Mouse (Mus musculus): ENCODE data around the gene Mblac2. TPM values are rescaled to one million over a fixed set of nuclear protein-coding genes. Genes with fewer than 3 reads are reported as not detected.

Mblac2 gene
- 8.9 and 11.4 TPM in 2 replicates for polyA plus RNA-seq (2015; fragmentation: Nextera tagmentation; extraction: Ambion mirVana)

- WGBS = 0% methylated on average over 56 of the region's 61 CpGs
- H3K4me2 ChIP-seq (replicated peaks) = peak within 1 kb of the TSS; percentile 99
- peak; percentile 97 for ATAC-seq (ENCODE audit: low FRiP score, low read depth)
- peaks cover 22% of the 10 kb centered on the region for H3K4me1 ChIP-seq
- no peaks in the 10 kb centered on the region for H3K9me3 ChIP-seq
- peak within 1 kb of the TSS; percentile 78 for H3K9ac ChIP-seq
- H3K27me3 ChIP-seq = no peaks in the 10 kb centered on the region
- peak within 1 kb of the TSS; percentile 84 for H3K27ac ChIP-seq
- peak within 1 kb of the TSS; percentile 82 for H3K4me3 ChIP-seq
- H3K36me3 ChIP-seq = no peaks in the 10 kb centered on the region
Measured at GRCm38 (mm10) chr13:81710775-81711545, at the start of gene Mblac2, which contains the start of gene Polr3g. Gene Mblac2 (plus strand): TSS chr13:81711341. Gene Polr3g (minus strand): TSS chr13:81711013.

- no peaks in the 10 kb centered on the region for H3K27me3 ChIP-seq
- no peaks in the 10 kb centered on the region for H3K9me3 ChIP-seq
- no peak for ATAC-seq (ENCODE audit: low FRiP score, low read depth)
- no peak overlapping the region for H3K4me2 ChIP-seq (replicated peaks)
- peaks cover 45% of the 10 kb centered on the region for H3K36me3 ChIP-seq
- no peak overlapping the region for H3K9ac ChIP-seq
- WGBS = 86% methylated on average over 12 of the region's 12 CpGs
- H3K4me1 ChIP-seq = peaks cover 8% of the 10 kb centered on the region
- H3K27ac ChIP-seq = no peak overlapping the region
- H3K4me3 ChIP-seq = no peak overlapping the region
Measured at GRCm38 (mm10) chr13:81663566-81664330, 47.4 kb upstream of the Mblac2 start.

DNA sequence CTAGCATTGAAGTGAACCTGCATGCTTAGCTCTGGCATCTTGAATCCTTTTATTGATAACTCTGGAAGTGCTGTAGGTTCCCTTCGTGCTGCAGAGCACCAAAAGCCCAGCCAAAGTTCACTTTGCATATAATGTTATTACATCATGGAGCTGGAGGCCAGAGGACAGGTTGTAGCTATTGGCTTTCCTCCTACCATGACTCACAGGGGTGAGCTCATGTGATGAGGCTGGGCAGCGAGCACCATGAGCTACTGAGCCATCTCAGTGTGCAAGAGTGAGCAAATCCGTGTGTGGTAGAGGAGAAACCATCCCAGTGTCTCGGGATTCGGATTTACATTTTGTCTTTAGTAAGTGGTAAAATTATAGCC is 46.8 kb upstream of the Mblac2 start:
- H3K9me3 ChIP-seq = no peaks in the 10 kb centered on the region
- H3K9ac ChIP-seq = no peak overlapping the region
- H3K4me1 ChIP-seq = peaks cover 2% of the 10 kb centered on the region; the same call in 1 of the 2 replicates
- no peak overlapping the region for H3K4me3 ChIP-seq
- H3K36me3 ChIP-seq = peaks cover 51% of the 10 kb centered on the region
- WGBS = 88% methylated on average over 5 of the region's 5 CpGs
- no peaks in the 10 kb centered on the region for H3K27me3 ChIP-seq
- ATAC-seq (ENCODE audit: low FRiP score, low read depth) = no peak
- H3K27ac ChIP-seq = no peak overlapping the region
- H3K4me2 ChIP-seq (replicated peaks) = no peak overlapping the region

- Histone ChIP-seq H3K4me1 (no peaks in the 10 kb centered on the region; the same call in 1 of the 2 replicates), H3K4me3 (no peak overlapping the region), H3K9ac (no peak overlapping the region), H3K27me3 (no peaks in the 10 kb centered on the region), H3K9me3 (no peaks in the 10 kb centered on the region), H3K36me3 (peaks cover 57% of the 10 kb centered on the region), H3K27ac (no peak overlapping the region), H3K4me2 (replicated peaks) (no peak overlapping the region)
- WGBS = 89% methylated on average over 5 of the region's 5 CpGs
- ATAC-seq (ENCODE audit: low FRiP score, low read depth) = no peak
Measured at GRCm38 (mm10) chr13:81667713-81668112, 43.4 kb upstream of the Mblac2 start.

DNA sequence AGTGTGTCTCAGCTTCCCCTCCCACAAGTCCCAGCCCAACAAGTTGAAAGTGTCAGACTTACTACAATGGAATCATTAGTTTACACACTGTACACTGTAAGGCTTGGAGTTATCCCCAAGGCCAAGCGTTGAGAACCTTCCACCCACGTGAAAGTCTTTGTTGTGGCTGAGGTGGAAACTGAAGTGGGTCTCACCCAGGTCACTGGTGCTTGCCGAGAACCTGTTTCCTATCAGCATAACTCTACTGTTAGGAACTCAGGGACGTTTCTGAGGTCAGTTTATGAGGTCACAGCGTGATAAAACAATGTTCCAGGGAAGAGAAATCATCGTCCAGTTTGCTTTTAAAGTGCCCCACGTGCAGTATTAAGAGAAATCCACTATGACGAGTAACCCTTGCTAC is 35.8 kb upstream of the Mblac2 start:
- no peak for ATAC-seq (ENCODE audit: low FRiP score, low read depth)
- Histone ChIP-seq H3K4me2 (replicated peaks) (no peak overlapping the region), H3K27me3 (no peaks in the 10 kb centered on the region), H3K27ac (no peak overlapping the region), H3K4me3 (no peak overlapping the region), H3K36me3 (peaks cover 32% of the 10 kb centered on the region), H3K9me3 (no peaks in the 10 kb centered on the region), H3K9ac (no peak overlapping the region), H3K4me1 (no peaks in the 10 kb centered on the region)
- 77% methylated on average over 8 of the region's 8 CpGs for WGBS

GRCm38 (mm10) chr13:81683107-81683506 is 28.0 kb upstream of the Mblac2 start:
- Histone ChIP-seq H3K4me1 (no peaks in the 10 kb centered on the region), H3K27me3 (no peaks in the 10 kb centered on the region), H3K9ac (no peak overlapping the region), H3K4me3 (no peak overlapping the region), H3K36me3 (peaks cover 9% of the 10 kb centered on the region; the same call in 1 of the 2 replicates), H3K27ac (no peak overlapping the region), H3K4me2 (replicated peaks) (no peak overlapping the region), H3K9me3 (no peaks in the 10 kb centered on the region)
- WGBS = 92% methylated on average over 3 of the region's 3 CpGs
- ATAC-seq (ENCODE audit: low FRiP score, low read depth) = no peak

DNA sequence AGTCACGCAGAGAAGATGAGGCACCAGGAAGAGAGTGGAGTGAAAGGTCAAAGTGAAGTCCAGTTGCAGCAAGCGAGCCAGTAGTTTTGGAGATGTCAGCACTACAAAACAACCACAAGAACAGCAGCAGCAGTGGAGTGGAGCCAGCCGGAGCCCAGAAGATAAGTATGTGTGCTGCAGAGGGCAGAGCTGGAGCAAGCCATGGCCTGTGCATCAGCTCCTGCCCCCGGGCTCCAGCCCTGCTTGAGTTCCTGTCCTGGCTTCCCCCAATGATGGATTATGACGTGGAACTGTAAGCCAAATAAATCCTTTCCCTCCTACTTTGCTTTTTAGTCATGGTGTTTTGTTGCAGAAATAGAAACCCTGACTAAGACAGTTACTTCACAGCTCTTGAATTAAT is 26.9 kb upstream of the Mblac2 start:
- Histone ChIP-seq H3K9ac (no peak overlapping the region), H3K4me2 (replicated peaks) (no peak overlapping the region), H3K27me3 (no peaks in the 10 kb centered on the region), H3K4me1 (no peaks in the 10 kb centered on the region), H3K4me3 (no peak overlapping the region), H3K27ac (no peak overlapping the region), H3K36me3 (peaks cover 9% of the 10 kb centered on the region; the same call in 1 of the 2 replicates), H3K9me3 (no peaks in the 10 kb centered on the region)
- ATAC-seq (ENCODE audit: low FRiP score, low read depth) = no peak
- 82% methylated on average over 5 of the region's 5 CpGs for WGBS

DNA sequence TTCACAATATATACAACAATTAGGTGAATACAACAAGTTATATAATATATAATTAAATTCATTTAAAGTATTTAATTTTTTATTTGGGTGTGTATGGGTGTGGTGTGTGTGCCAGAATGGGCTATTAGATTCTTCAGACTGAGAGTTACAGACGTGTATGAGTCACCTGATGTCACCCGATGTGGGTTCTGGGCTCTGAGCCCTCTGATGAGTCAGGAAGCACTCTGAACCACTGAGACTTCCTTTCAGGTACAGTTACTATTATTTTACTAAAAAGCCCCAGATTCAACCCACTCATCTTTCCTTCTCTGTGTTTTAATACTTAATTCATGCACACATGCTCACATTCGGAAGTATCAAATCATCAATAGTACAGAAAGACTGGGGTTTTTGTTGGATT is 26.3 kb upstream of the Mblac2 start:
- no peak overlapping the region for H3K4me3 ChIP-seq
- peaks cover 14% of the 10 kb centered on the region for H3K36me3 ChIP-seq
- ATAC-seq (ENCODE audit: low FRiP score, low read depth) = no peak
- H3K4me2 ChIP-seq (replicated peaks) = no peak overlapping the region
- H3K27ac ChIP-seq = no peak overlapping the region
- no peaks in the 10 kb centered on the region for H3K27me3 ChIP-seq
- no peaks in the 10 kb centered on the region for H3K4me1 ChIP-seq
- H3K9me3 ChIP-seq = no peaks in the 10 kb centered on the region
- no peak overlapping the region for H3K9ac ChIP-seq
- WGBS = 86% methylated on average over 3 of the region's 3 CpGs

DNA sequence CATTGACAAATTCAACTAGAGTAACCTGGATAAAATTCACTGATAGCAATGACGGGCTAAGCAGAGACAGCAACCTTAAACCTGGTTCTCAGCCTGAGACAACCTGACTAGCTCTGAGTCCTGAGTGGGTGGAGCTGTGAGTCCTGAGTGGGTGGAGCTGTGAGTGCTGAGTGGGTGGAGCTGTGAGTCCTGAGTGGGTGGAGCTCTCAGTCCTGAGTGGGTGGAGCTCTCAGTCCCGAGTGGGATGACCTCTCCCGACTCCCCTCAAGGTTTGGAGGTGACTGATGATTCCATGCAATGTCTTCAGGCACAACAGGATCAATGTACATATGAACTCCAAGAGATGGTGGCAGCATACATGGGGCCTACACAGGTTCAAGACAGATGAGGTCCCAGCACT is 21.6 kb upstream of the Mblac2 start:
- no peak overlapping the region for H3K27ac ChIP-seq

GRCm38 (mm10) chr13:81690477-81690876 is 20.7 kb upstream of the Mblac2 start:
- no peak; the same call in 1 of the 2 replicates for ATAC-seq (ENCODE audit: low FRiP score, low read depth)
- no peak overlapping the region for H3K4me2 ChIP-seq (replicated peaks)
- 85% methylated on average over 10 of the region's 10 CpGs for WGBS

More for the DNA sequence above, 21.6 kb upstream of the Mblac2 start:
- no peaks in the 10 kb centered on the region for H3K4me1 ChIP-seq
- H3K4me3 ChIP-seq = no peak overlapping the region
- WGBS = 83% methylated on average over 3 of the region's 3 CpGs
- peaks cover 5% of the 10 kb centered on the region for H3K36me3 ChIP-seq
- no peak overlapping the region for H3K9ac ChIP-seq
- H3K4me2 ChIP-seq (replicated peaks) = no peak overlapping the region
- H3K27me3 ChIP-seq = no peaks in the 10 kb centered on the region
- no peaks in the 10 kb centered on the region for H3K9me3 ChIP-seq
- ATAC-seq (ENCODE audit: low FRiP score, low read depth) = no peak

DNA sequence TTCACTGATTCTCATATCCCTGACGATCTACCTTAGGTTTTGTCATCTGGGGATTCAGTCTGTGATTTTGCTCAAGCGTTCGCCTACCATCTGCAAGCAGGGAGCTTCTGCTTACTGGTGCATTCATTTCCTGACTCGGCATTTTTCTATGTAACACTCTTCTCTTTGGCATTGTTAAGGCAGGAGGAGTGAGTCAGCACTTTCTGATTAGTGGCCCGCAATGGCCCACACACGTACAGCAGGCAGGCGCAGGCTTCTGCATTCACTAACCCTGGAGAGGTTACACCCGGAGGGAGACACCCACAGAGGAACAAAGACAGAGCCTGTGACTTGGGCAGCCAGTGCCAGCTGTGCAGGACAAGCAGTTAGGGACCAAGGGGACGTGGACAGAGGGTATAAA is 19.5 kb upstream of the Mblac2 start:
- Histone ChIP-seq H3K9me3 (no peaks in the 10 kb centered on the region), H3K4me2 (replicated peaks) (no peak overlapping the region), H3K4me3 (no peak overlapping the region), H3K36me3 (peaks cover 5% of the 10 kb centered on the region), H3K4me1 (no peaks in the 10 kb centered on the region), H3K27ac (no peak overlapping the region), H3K9ac (no peak overlapping the region), H3K27me3 (no peaks in the 10 kb centered on the region)
- no peak for ATAC-seq (ENCODE audit: low FRiP score, low read depth)
- 72% methylated on average over 9 of the region's 9 CpGs for WGBS

More at GRCm38 (mm10) chr13:81690477-81690876, 20.7 kb upstream of the Mblac2 start:
- no peak overlapping the region for H3K27ac ChIP-seq
- H3K36me3 ChIP-seq = peaks cover 5% of the 10 kb centered on the region
- no peaks in the 10 kb centered on the region for H3K9me3 ChIP-seq
- no peaks in the 10 kb centered on the region for H3K4me1 ChIP-seq
- H3K4me3 ChIP-seq = no peak overlapping the region
- no peak overlapping the region for H3K9ac ChIP-seq
- no peaks in the 10 kb centered on the region for H3K27me3 ChIP-seq

GRCm38 (mm10) chr13:81694446-81694845 is 16.7 kb upstream of the Mblac2 start:
- H3K36me3 ChIP-seq = peaks cover 10% of the 10 kb centered on the region
- no peak overlapping the region for H3K27ac ChIP-seq
- H3K9ac ChIP-seq = no peak overlapping the region
- no peak overlapping the region for H3K4me3 ChIP-seq
- H3K9me3 ChIP-seq = no peaks in the 10 kb centered on the region
- 94% methylated on average over 12 of the region's 12 CpGs for WGBS
- H3K27me3 ChIP-seq = no peaks in the 10 kb centered on the region
- H3K4me1 ChIP-seq = no peaks in the 10 kb centered on the region
- H3K4me2 ChIP-seq (replicated peaks) = no peak overlapping the region
- no peak for ATAC-seq (ENCODE audit: low FRiP score, low read depth)

All from limb, embryonic 13.5 days (tissue).